Mouse (Mus musculus) cortical plate, adult 2 months (tissue): ENCODE data around the gene Exd1. TPM values are rescaled to one million over a fixed set of nuclear protein-coding genes. Genes with fewer than 3 reads are reported as not detected.
A peak's percentile ranks its signal among the peaks of the same experiment; 100 is the strongest.

Source experiments
- H3K27ac ChIP-seq: fragments of 200-500 bp; 2 replicates; pipeline ENCODE4 v1.5.1; 2012; ENCODE audit warnings: low read length, control low read depth, inconsistent platforms; ENCODE audit not compliant: insufficient read depth
- H3K4me1 ChIP-seq: fragments of 200-500 bp; 2 replicates; pipeline ENCODE4 v1.6.1; 2011; ENCODE audit warnings: low read length; ENCODE audit not compliant: control insufficient read depth, insufficient read depth
- H3K4me3 ChIP-seq: fragments of 200-500 bp; 2 replicates; pipeline ENCODE4 v1.5.1; 2011; ENCODE audit warnings: mild to moderate bottlenecking, low read length, control low read depth; ENCODE audit not compliant: insufficient read depth
- CTCF ChIP-seq: fragments of 200-500 bp; IDR thresholded peaks from 2 replicates; pipeline ENCODE4 v1.5.1; 2011; ENCODE audit warnings: mild to moderate bottlenecking, control low read depth, low read length; ENCODE audit not compliant: insufficient read depth; ENCODE audit errors: extremely low read depth
- POLR2A ChIP-seq: fragments of 200-500 bp; IDR thresholded peaks from 2 replicates; pipeline ENCODE4 v1.6.1; 2011; ENCODE audit warnings: mild to moderate bottlenecking, low read length, control low read depth; ENCODE audit not compliant: insufficient read depth; ENCODE audit errors: extremely low read depth
- polyA plus RNA-seq: library from polyadenylated mRNA; depleted of rRNA; stranded (reverse); fragments of >200 nt; gene quantifications from 2 replicates; pipeline ENCODE4 v1.2.3, GENCODE M21; 2012

The Exd1 gene
- polyA plus RNA-seq, 1 experiment = 0.75 TPM

DNA sequence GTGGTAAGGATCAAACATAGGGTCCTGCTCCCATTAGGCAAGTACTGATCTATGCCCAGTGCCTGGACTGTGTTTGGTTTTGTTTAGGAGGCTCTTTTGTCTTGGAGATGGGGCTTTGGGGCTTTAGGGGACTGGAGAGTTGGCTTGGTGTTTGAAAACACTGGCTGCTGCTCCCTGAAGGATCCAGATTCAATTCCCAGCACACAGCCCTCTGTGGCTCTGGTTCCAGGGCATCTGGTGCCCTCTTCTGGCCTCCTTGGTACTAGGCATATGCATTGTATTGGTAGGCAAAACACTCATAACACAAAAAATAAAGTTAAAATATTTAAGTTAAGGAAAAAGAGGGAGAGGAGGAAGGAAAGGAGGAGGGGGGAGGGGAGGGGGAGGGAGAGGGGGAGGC, 40.3 kb downstream of the Exd1 start:
- no peak overlapping the region for H3K4me3 ChIP-seq
- no peak overlapping the region for H3K27ac ChIP-seq
- TF ChIP-seq POLR2A = no peak
- no peak for TF ChIP-seq CTCF
- H3K4me1 ChIP-seq = no peaks in the 10 kb centered on the region

DNA sequence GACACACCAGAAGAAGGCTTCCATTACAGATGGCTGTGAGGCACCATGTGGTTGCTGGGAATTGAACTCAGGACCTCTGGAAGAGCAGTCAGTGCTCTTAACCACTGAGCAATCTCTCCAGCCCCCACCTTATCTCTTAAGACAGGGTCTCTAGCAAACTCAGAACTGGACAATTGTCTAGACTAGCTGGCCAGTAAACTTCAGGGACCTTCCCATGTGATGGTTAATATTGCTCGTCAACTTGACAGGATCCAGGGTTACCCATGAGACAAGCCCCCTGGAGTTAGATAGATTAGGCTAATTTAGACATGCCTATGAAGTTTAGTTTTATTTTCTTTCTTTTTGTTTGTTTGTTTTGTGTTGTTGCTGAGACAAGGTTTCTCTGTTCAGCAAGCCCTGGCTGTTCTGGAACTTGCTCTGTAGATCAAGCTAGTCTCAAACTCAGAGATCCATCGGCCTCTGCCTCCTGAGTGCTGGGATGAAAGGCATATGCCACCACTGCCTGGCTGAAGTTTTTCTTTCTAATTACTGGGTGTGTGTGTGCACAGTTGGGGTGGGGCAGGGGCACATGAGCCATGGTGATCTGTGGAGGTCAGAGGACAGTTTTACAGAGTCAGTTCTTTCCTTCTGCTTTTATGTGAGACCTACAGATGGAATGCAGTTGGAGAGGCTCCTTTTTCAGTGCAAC, 46.3 kb downstream of the Exd1 start:
- Histone ChIP-seq H3K27ac (no peak overlapping the region), H3K4me3 (no peak overlapping the region)

DNA sequence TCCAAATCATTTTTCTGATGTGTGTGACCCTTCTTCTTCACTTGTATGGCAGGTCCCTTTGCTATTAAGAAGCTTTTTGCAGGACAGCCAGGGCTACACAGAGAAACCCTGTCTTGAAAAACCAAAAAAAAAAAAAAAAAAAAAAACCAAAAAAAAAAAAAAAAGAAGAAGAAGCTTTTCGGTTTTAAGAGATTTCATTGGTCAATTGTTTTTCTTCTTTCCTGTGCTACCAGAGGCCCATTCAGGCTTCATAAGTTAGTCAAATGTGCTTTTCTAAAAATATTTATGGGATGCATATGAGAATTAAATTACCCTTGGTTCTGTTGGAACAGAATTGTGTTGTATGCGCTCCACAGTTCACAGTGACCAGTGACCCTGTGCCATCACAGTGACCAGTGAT, 48.6 kb downstream of the Exd1 start:
- TF ChIP-seq POLR2A (no peak), CTCF (no peak)
- H3K4me1 ChIP-seq = no peaks in the 10 kb centered on the region
- H3K4me3 ChIP-seq = no peak overlapping the region
- no peak overlapping the region for H3K27ac ChIP-seq

More for the DNA sequence above, 46.3 kb downstream of the Exd1 start:
- no peaks in the 10 kb centered on the region for H3K4me1 ChIP-seq
- TF ChIP-seq POLR2A (no peak), CTCF (no peak)

DNA sequence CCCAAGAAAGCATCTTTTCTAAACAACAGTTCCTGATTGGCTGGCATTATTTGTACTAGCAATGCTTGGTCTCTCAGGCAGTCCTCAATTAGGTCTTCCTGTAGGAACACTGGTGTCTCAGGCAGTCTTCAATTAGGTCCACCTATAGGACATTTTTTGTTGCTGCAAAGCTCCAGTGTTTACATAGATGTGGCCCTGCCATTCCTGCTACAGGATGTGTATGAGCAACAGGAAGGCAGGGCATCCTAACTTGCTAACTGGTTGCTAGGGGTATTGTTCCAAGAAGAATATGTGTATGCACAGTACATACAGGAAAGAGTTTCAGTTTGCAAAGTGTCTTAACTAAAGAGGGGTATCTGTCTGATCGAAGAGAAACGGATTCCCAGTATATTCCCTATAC, 51.3 kb downstream of the Exd1 start:
- no peak for TF ChIP-seq CTCF
- no peak for TF ChIP-seq POLR2A

DNA sequence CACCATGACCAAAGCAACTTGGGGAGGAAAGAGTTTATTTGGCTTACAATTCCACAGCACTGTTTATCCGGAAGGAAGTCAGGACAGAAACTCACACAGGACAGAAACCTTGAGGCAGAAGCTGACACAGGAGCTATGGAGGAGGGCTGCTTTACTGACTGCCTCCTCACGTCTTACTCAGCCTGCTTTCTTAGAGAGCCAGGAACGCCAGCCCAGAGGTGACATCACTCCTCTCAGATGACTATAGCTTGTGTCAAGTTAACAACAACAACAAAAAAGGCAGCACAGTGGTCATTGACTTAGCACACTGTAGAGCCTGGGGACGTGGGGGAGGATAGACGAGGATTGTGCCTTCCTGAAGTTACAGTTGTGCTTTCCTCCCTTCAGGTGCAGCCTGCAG, 55.5 kb downstream of the Exd1 start:
- no peak for TF ChIP-seq CTCF
- H3K4me3 ChIP-seq = no peak overlapping the region

More for the DNA sequence above, 51.3 kb downstream of the Exd1 start:
- Histone ChIP-seq H3K27ac (no peak overlapping the region), H3K4me3 (no peak overlapping the region), H3K4me1 (no peaks in the 10 kb centered on the region)

DNA sequence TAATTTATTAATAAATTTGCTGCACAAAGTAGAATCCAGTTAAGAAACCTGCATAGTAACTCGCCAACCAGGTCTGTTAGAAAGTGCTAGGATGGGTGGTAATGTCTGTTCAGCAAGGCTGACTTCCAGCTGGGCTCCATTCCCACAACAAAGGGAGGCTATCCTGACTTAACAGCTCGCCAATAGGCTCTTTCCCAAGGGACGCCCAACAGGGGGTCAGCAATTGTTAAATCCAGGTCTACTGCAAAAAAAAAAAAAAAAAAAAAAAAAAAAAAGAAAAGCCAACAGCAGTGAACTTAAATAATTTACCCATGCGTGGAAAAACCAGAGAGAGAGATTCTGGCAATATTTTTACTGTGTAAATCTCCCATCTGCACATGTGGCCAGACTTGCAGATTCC, 60.9 kb downstream of the Exd1 start:
- H3K4me3 ChIP-seq = no peak overlapping the region
- H3K27ac ChIP-seq = no peak overlapping the region
- no peaks in the 10 kb centered on the region for H3K4me1 ChIP-seq
- TF ChIP-seq POLR2A (no peak), CTCF (no peak)

More for the DNA sequence above, 55.5 kb downstream of the Exd1 start:
- Histone ChIP-seq H3K27ac (no peak overlapping the region), H3K4me1 (no peaks in the 10 kb centered on the region)

DNA sequence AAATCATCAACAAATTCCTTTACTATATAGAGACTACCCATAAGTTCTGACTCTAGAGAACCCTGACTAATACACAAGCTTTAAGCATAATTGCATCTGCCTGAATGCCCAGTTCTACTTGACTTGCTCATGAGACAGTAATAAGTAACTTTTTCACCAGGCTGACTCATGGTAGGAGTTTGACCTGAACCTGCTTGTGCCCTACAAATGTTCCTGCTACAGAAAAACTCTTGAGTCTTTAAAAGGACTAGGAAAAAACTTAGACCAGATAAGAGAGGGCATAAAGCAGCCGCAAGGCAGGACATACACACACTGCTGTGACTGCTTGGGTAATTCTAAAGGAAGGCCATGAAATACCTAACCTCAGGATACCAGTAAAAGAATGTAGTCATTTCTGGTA, 65.1 kb downstream of the Exd1 start:
- 0 out of 2 replicates have a peak, but pooled peaks cover 2% of the 10 kb centered on the region for H3K4me1 ChIP-seq
- H3K27ac ChIP-seq = no peak overlapping the region
- TF ChIP-seq POLR2A (no peak), CTCF (no peak)
- H3K4me3 ChIP-seq = no peak overlapping the region

DNA sequence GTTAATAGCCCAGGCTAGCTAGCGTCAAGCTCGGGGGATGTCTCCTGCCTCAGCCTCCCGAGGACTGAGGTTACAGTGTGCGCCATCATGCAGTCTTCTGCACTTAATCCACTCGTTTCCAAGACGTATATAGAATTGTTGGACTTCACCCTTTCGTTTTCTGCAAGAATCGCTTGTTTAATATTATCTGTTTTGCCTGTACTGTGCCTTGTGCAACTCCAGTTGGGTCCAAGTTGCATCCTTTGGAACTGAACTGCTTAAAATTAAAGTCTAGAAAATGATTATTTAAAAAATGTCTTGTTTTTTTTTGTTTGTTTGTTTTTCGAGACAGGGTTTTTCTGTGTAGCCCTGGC, 69.1 kb downstream of the Exd1 start:
- Histone ChIP-seq H3K27ac (no peak overlapping the region), H3K4me3 (peak overlapping the region; percentile 68), H3K4me1 (peaks cover 4% of the 10 kb centered on the region)
- no peak for TF ChIP-seq POLR2A
- no peak for TF ChIP-seq CTCF

DNA sequence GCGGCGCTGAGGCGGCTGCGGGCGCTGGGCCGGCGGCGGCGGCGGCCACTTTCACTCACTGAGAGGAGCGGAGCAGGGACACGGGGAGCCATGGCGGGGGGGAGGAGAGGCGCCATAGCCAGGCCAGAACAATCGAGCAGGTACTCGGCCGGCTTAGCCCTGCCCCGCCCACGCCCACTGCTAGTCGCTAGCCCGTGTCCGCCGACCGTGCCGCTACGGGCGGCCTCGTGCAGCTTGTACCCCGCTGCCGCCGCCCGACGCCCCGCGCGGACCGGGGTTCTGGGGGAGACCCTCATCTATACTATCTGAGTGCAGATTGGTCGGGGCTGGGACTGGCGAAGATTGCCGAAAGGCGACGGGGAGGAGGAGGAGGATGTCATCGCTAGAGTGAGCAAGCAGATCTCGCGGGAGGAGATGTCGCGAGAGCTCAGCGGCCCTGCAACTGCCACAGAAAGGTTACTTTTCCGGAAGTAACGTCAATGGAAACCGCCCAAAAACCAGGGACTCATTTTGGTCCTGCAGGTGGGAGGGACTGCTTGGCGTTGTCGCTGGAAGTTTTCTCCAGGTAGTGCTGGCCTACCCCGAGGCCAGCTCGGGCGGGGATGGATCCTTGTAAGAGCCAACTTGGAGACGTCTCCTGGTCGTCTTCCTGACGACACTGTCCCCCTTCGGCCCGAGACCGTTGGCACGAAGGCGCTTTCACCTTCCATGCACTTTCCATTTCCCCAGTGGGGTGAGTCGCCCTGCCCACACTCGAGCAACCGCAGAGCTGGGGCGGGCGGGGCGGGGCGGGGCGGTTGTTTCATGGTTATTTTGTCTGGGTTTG, 69.6 kb downstream of the Exd1 start, which contains the start of gene Ino80:
Gene Ino80, minus strand, starts transcription at position 117 of the 826 bp plus-strand sequence.
- peaks cover 4% of the 10 kb centered on the region for H3K4me1 ChIP-seq
- TF ChIP-seq CTCF = no peak
- TF ChIP-seq POLR2A = peak; percentile 93
- H3K27ac ChIP-seq = peak within 1 kb of the TSS; percentile 98
- H3K4me3 ChIP-seq = peak within 1 kb of the TSS; percentile 68
